In the genomic region with DNA sequence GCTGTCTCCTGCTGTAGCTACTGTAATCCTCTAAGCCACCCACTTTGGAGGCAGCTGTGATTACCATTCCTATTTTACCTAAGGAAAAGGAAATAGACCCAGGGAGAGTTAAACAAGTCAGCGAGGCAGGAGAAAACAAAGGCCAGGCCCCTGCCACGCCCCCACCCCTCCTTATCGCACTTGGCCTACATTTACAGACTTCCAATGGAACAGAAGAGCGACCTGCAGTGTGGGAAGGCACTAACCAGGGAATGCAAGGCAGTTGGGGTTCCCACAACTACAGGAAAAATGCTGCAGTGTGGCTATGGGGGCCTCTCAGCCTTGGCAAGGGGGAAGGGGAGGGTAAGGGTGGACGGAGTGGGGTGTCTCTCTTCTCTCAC, we compare ENCODE assay signal across 9 mouse cellular contexts. TPM values are rescaled to one million over a fixed set of nuclear protein-coding genes. Genes with fewer than 3 reads are reported as not detected.
DNase-seq lines count a peak whose midpoint lies in the region; ATAC-seq and TF ChIP-seq lines count a peak whose summit lies in the region.
"Had no signal": no experiment of that assay in that cellular context is flagged by ENCODE, and none has a peak within 500 bp of the region (broad histone marks: within the 10 kb centered on the region; RNA-seq: fewer than 3 reads in every experiment).

No protein-coding gene starts in this region.

- H3K4me2 ChIP-seq in lung, embryonic 16.5 days (ENCODE audit: low read depth, low read length): no peak overlapping the region
- no peak overlapping the region for H3K4me2 ChIP-seq in heart, embryonic 14.5 days (ENCODE audit: low read length)
- no peak overlapping the region for H3K4me2 ChIP-seq in limb, embryonic 13.5 days (replicated peaks)
- no peak overlapping the region for H3K4me2 ChIP-seq in stomach, postnatal 0 days (replicated peaks; ENCODE audit: low read depth)

- no peaks in the 10 kb centered on the region for H3K36me3 ChIP-seq in lung, embryonic 16.5 days (ENCODE audit: control insufficient read depth, insufficient read depth, low read length)
- H3K36me3 ChIP-seq in heart, embryonic 14.5 days (ENCODE audit: control insufficient read depth, insufficient read depth, low read length): no peaks in the 10 kb centered on the region
- H3K36me3 ChIP-seq in limb, embryonic 13.5 days: no peaks in the 10 kb centered on the region
- H3K36me3 ChIP-seq in stomach, postnatal 0 days (ENCODE audit: control insufficient read depth, insufficient read depth, low read length): no peaks in the 10 kb centered on the region

- WGBS in lung, embryonic 16.5 days: 37% methylated on average over 5 of the region's 5 CpGs
- 6% methylated on average over 5 of the region's 5 CpGs for WGBS in heart, embryonic 14.5 days
- 37% methylated on average over 5 of the region's 5 CpGs for WGBS in limb, embryonic 13.5 days
- 29% methylated on average over 5 of the region's 5 CpGs for WGBS in stomach, postnatal 0 days

- H3K27ac ChIP-seq in lung, embryonic 16.5 days (ENCODE audit: low read length): peak overlapping the region; percentile 38; the same call in 1 of the 2 replicates
- peak overlapping the region; percentile 82 to 86 for H3K27ac ChIP-seq in heart, embryonic 14.5 days (replicated peaks in 1 of 2; ENCODE audit: control insufficient read depth in 1 of 2, insufficient read depth in 1 of 2, low read depth in 2 of 2, low read length in 2 of 2)
- H3K27ac ChIP-seq in limb, embryonic 13.5 days: peak overlapping the region; percentile 69; the same call in 1 of the 2 replicates
- H3K27ac ChIP-seq in stomach, postnatal 0 days (replicated peaks): peak overlapping the region; percentile 83

- no peak for DNase-seq in lung, postnatal 36 days
- peak; percentile 82 for DNase-seq in stomach, postnatal 0 days (ENCODE audit: low spot score)
- DNase-seq in left cerebral cortex, adult 8-10 months (ENCODE audit: low spot score in 2 of 2): no peak
- DNase-seq in gastrocnemius, adult 8-10 months (ENCODE audit: low spot score in 2 of 2): no peak

- no peak for TF ChIP-seq EP300 in stomach, postnatal 0 days (optimal IDR thresholded peaks at IDR 0.05)

- ATAC-seq in lung, embryonic 16.5 days (ENCODE audit: low read depth): no peak
- ATAC-seq in heart, embryonic 14.5 days (ENCODE audit: insufficient number of reproducible peaks, insufficient read depth, low FRiP score, low read depth): no peak
- ATAC-seq in limb, embryonic 13.5 days (ENCODE audit: low FRiP score, low read depth): no peak
- peak; percentile 24; the same call in 1 of the 2 replicates for ATAC-seq in stomach, postnatal 0 days (ENCODE audit: low FRiP score, low TSS enrichment)

- no peaks in the 10 kb centered on the region for H3K9me3 ChIP-seq in lung, embryonic 16.5 days (ENCODE audit: control insufficient read depth, low read length)
- no peaks in the 10 kb centered on the region for H3K9me3 ChIP-seq in heart, embryonic 14.5 days (ENCODE audit: control insufficient read depth, low read length)
- no peaks in the 10 kb centered on the region for H3K9me3 ChIP-seq in limb, embryonic 13.5 days
- H3K9me3 ChIP-seq in stomach, postnatal 0 days (ENCODE audit: control insufficient read depth, low read length): no peaks in the 10 kb centered on the region
- H3K9me3 ChIP-seq: megakaryocyte, embryonic 14.5 days had no signal

- no peak for TF ChIP-seq CTCF in stomach, postnatal 0 days (IDR thresholded peaks at IDR 0.05; ENCODE audit: low read depth)

- no peak overlapping the region for H3K9ac ChIP-seq in lung, embryonic 16.5 days (ENCODE audit: low read length)
- 0 out of 2 replicates have a peak overlapping the region, but pooled peaks have one; percentile 13 for H3K9ac ChIP-seq in heart, embryonic 14.5 days (ENCODE audit: low read length)
- H3K9ac ChIP-seq in limb, embryonic 13.5 days: no peak overlapping the region
- no peak overlapping the region for H3K9ac ChIP-seq in stomach, postnatal 0 days (ENCODE audit: low read length)

- H3K4me3 ChIP-seq in lung, embryonic 16.5 days (ENCODE audit: low read length): no peak overlapping the region
- H3K4me3 ChIP-seq in heart, embryonic 14.5 days (ENCODE audit: control insufficient read depth in 1 of 2, insufficient read depth in 1 of 2, low read depth in 1 of 2, low read length in 2 of 2): no peak overlapping the region
- no peak overlapping the region for H3K4me3 ChIP-seq in limb, embryonic 13.5 days
- H3K4me3 ChIP-seq in stomach, postnatal 0 days (ENCODE audit: low read depth, low read length): no peak overlapping the region
- H3K4me3 ChIP-seq: left cerebral cortex, adult 2 months; megakaryocyte, embryonic 14.5 days had no signal

- peaks cover 61% of the 10 kb centered on the region for H3K4me1 ChIP-seq in lung, embryonic 16.5 days (replicated peaks; ENCODE audit: control insufficient read depth, insufficient read depth, low read length)
- H3K4me1 ChIP-seq in heart, embryonic 14.5 days (ENCODE audit: control insufficient read depth in 2 of 2, insufficient read depth in 2 of 2, low read length in 2 of 2): peaks cover 51 to 62% of the 10 kb centered on the region in 2 experiments
- H3K4me1 ChIP-seq in limb, embryonic 13.5 days: peaks cover 67% of the 10 kb centered on the region
- peaks cover 23% of the 10 kb centered on the region for H3K4me1 ChIP-seq in stomach, postnatal 0 days (replicated peaks; ENCODE audit: control insufficient read depth, insufficient read depth)

- H3K27me3 ChIP-seq in lung, embryonic 16.5 days (ENCODE audit: control insufficient read depth, insufficient read depth, low read depth, low read length): no peaks in the 10 kb centered on the region; the same call in 1 of the 2 replicates
- H3K27me3 ChIP-seq in heart, embryonic 14.5 days (ENCODE audit: control insufficient read depth, insufficient read depth, low read length): no peaks in the 10 kb centered on the region
- no peaks in the 10 kb centered on the region for H3K27me3 ChIP-seq in limb, embryonic 13.5 days
- no peaks in the 10 kb centered on the region for H3K27me3 ChIP-seq in stomach, postnatal 0 days (ENCODE audit: control insufficient read depth, insufficient read depth, low read length)

RNA-seq across cellular contexts. Expression of a gene that starts 34.2 kb away (rescaled TPM):
- 133 and 141 TPM in 2 replicates for polyA plus RNA-seq in lung, embryonic 16.5 days (2015; fragmentation: Nextera tagmentation; extraction: Ambion mirVana)
- 112 and 113 TPM in 2 replicates for polyA plus RNA-seq in heart, embryonic 14.5 days (2014; fragmentation: Nextera tagmentation; extraction: Ambion mirVana)
- 165 and 173 TPM in 2 replicates for polyA plus RNA-seq in limb, embryonic 13.5 days (2015; fragmentation: Nextera tagmentation; extraction: Ambion mirVana)
- 206 and 215 TPM in 2 replicates for polyA plus RNA-seq in stomach, postnatal 0 days (2015; fragmentation: Nextera tagmentation; extraction: Ambion mirVana)
- total RNA-seq in left cerebral cortex, adult 8-10 months (2022): 10 to 100 TPM; 53.4 to 66.8 (median 60.4) TPM
- total RNA-seq in gastrocnemius, adult 8-10 months (2022): 10 to 100 TPM; 41.5 to 49.1 (median 45.6) TPM
